Mouse (Mus musculus): Measurements from ENCODE around the gene Crym.

DNA sequence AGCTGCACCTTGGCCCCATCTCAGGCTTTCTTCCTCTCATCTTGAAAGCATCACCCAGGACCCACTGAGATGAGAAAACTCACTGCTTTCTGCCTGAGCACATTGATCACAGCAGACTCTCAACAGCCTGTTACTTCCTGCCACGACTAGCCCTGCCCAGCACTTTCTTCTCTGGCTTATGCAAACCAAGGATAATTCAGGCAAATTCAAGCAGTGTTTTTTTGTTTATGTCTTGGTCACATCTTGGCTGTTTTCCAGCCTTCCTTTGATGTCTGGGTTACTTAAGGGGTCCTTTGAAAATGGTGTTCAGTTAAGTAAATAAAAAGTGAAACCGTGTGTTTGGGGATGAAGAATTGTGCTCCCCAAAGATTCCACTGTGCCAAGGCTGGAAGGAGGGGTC, 23.0 kb downstream of the Crym start:
- no peak for TF ChIP-seq POLR2A (IDR thresholded peaks at IDR 0.05; ENCODE audit: control insufficient read depth in 1 of 2, insufficient read depth in 1 of 2, low read depth in 1 of 2, low read length in 2 of 2, poor library complexity in 1 of 2)
- no peak for TF ChIP-seq MYB (IDR thresholded peaks at IDR 0.05; ENCODE audit: low read depth, low read length)
- TF ChIP-seq CTCF (IDR thresholded peaks at IDR 0.05 in 2 of 3, conservative IDR thresholded peaks at IDR 0.05 in 1 of 3; ENCODE audit: control insufficient read depth in 1 of 3, insufficient read depth in 1 of 3, low read depth in 2 of 3, low read length in 3 of 3, poor library complexity in 1 of 3, severe bottlenecking in 1 of 3) = no peak
- no peak for TF ChIP-seq BHLHE40 (IDR thresholded peaks at IDR 0.05; ENCODE audit: borderline replicate concordance, low read depth, low read length)
- no peak for TF ChIP-seq POLR2AphosphoS5 (IDR thresholded peaks at IDR 0.05; ENCODE audit: borderline replicate concordance, low read depth, low read length)
- TF ChIP-seq NELFE (IDR thresholded peaks at IDR 0.05; ENCODE audit: low read depth, low read length) = no peak

Data from MEL (cell line).